Mouse (Mus musculus) lung, adult 2 months (tissue): Measurements from ENCODE around the gene Rpl36al.

ENCODE experiments used
- CTCF ChIP-seq: fragments of 200-500 bp; IDR thresholded peaks from 2 replicates; pipeline ENCODE4 v1.5.1; 2011; ENCODE audit warnings: mild to moderate bottlenecking, low read length, control low read depth; ENCODE audit not compliant: insufficient read depth
- POLR2A ChIP-seq: fragments of 200-500 bp; IDR thresholded peaks from 2 replicates; pipeline ENCODE4 v1.6.1; 2011; ENCODE audit warnings: low read depth, mild to moderate bottlenecking, control low read depth, low read length, borderline replicate concordance; ENCODE audit errors: extremely low read depth

- TF ChIP-seq CTCF (no peak), POLR2A (no peak)
These were observed 19.0 kb downstream of the Rpl36al start for GRCm38 (mm10) chr12:69164904-69165303.
